Mouse (Mus musculus) forebrain, embryonic 14.5 days (tissue): ENCODE results near the gene Celf2. TPM values are rescaled to one million over a fixed set of nuclear protein-coding genes. Genes with fewer than 3 reads are reported as not detected.

Experiments used
- ATAC-seq: fragments of 200-750 bp; cut with Nextera tagmentation; 2 replicates; pipeline ENCODE4 v1.8.0; 2017; ENCODE audit warnings: mild to moderate bottlenecking, moderate library complexity
- DNase-seq: peaks from one replicate; pipeline ENCODE4 v3.0.0-alpha.2; 2015; ENCODE audit warnings: low spot score
- H3K27ac ChIP-seq: fragments of 300-500 bp; sonication (generic); 2 replicates; pipeline ENCODE4 v1.5.1; 2014; ENCODE audit warnings: low read depth, mild to moderate bottlenecking, control low read depth, low read length, moderate library complexity
- H3K27me3 ChIP-seq: fragments of 300-500 bp; sonication (generic); replicated peaks from 2 replicates; pipeline ENCODE4 v1.6.1; 2014; ENCODE audit warnings: low read length, control low read depth, mixed read lengths; ENCODE audit not compliant: control insufficient read depth, insufficient read depth
- H3K36me3 ChIP-seq: fragments of 300-500 bp; sonication (generic); 2 replicates; pipeline ENCODE4 v1.6.1; 2014; ENCODE audit warnings: low read length, control low read depth; ENCODE audit not compliant: control insufficient read depth, insufficient read depth
- H3K4me1 ChIP-seq: fragments of 300-500 bp; sonication (generic); 2 replicates; pipeline ENCODE4 v1.6.1; 2014; ENCODE audit warnings: antibody characterized with exemption, low read length, control low read depth; ENCODE audit not compliant: control insufficient read depth, insufficient read depth
- H3K4me2 ChIP-seq: fragments of 300-500 bp; sonication (generic); 2 replicates; pipeline ENCODE4 v1.6.1; 2014; ENCODE audit warnings: mild to moderate bottlenecking, control low read depth, low read length
- H3K4me3 ChIP-seq: fragments of 300-500 bp; sonication (generic); 2 replicates; pipeline ENCODE4 v1.5.1; 2014; ENCODE audit warnings: low read depth, low read length, control low read depth
- H3K9ac ChIP-seq: fragments of 300-500 bp; sonication (generic); 2 replicates; pipeline ENCODE4 v1.6.1; 2014; ENCODE audit warnings: mild to moderate bottlenecking, low read length, control low read depth, moderate library complexity
- H3K9me3 ChIP-seq: fragments of 300-500 bp; sonication (generic); replicated peaks from 2 replicates; pipeline ENCODE4 v1.6.1; 2016; ENCODE audit warnings: low read length, control low read depth, mixed read lengths; ENCODE audit not compliant: control insufficient read depth
- WGBS: fragments of 180-500 bp; shearing (Covaris S2); extraction: QIAGEN DNeasy Blood & Tissue Kit; methylation state at CpG from one replicate; pipeline ENCODE4 v1.1.7; 2014; 5-methylcytosine and 5-hydroxymethylcytosine counted together
- polyA plus RNA-seq: library from polyadenylated mRNA; unstranded; fragments of >200 nt; fragmentation: Nextera tagmentation; extraction: Ambion mirVana; gene quantifications from 2 replicates; pipeline ENCODE4 v1.2.1, GENCODE M21; 2014

Gene Celf2
- polyA plus RNA-seq, 1 experiment from 2014 or later, result 198 TPM

DNA sequence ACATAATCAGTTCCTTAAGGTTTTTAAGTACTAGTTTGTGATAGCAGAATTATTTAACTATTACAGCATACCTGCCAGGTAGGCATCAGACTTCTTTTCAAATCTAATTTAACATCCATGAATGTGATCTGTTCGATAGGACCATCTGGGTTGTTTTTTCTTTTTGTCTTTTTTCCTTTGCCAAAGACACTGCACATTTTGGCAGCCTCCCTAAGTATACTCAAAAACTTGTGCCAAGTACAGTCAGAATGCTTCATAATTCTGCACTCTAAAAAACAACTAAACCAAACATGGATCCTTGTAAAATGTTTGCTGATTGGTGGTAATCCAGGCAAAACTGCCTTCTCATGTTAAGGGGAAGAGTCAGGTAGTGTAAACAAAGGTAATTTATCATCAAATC lies 82.9 kb downstream of the Celf2 start:
- WGBS, result 65% methylated on average over 1 of the region's 1 CpGs

DNA sequence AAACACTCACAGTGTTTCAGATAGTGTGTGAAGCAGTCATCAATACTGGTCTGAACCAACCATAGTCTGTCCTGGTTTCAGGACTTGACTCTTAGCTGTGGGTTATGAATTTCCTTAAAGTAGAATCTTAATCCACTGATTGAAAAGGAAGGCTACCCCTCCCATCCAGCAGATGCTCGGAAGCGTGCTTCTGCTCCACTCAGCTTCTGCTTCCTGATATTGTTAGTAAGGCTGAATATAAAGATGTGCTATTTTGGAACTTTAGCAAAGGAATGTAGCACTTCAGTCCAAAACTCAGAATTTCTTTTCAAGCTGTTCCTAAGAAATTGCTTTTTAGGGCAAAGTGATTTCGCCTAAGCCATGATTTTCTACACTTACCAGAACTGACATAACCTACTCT lies 108.8 kb downstream of the Celf2 start:
- Histone ChIP-seq H3K4me2 (no peak overlapping the region), H3K4me3 (no peak overlapping the region)
- WGBS, result 78% methylated on average over 3 of the region's 3 CpGs

More for the DNA sequence above, 82.9 kb downstream of the Celf2 start:
- Histone ChIP-seq H3K4me1 (no peaks in the 10 kb centered on the region), H3K9me3 (no peaks in the 10 kb centered on the region), H3K36me3 (no peaks in the 10 kb centered on the region), H3K4me2 (no peak overlapping the region), H3K4me3 (no peak overlapping the region), H3K27ac (no peak overlapping the region), H3K27me3 (no peaks in the 10 kb centered on the region), H3K9ac (no peak overlapping the region)
- DNase-seq (peak; percentile 69), ATAC-seq (no peak)

GRCm38 (mm10) chr2:7395935-7396334 lies 113.4 kb downstream of the Celf2 start:
- ATAC-seq (peak; percentile 62; the same call in 1 of the 2 replicates), DNase-seq (no peak)
- Histone ChIP-seq H3K4me2 (peak overlapping the region; percentile 42), H3K9ac (peak overlapping the region; percentile 51; the same call in 1 of the 2 replicates), H3K27me3 (no peaks in the 10 kb centered on the region), H3K27ac (no peak overlapping the region), H3K9me3 (no peaks in the 10 kb centered on the region), H3K4me3 (peak overlapping the region; percentile 23), H3K4me1 (no peaks in the 10 kb centered on the region), H3K36me3 (no peaks in the 10 kb centered on the region)
- WGBS, result 6% methylated on average over 8 of the region's 8 CpGs

More for the DNA sequence above, 108.8 kb downstream of the Celf2 start:
- no peak overlapping the region for H3K27ac ChIP-seq
- no peaks in the 10 kb centered on the region for H3K4me1 ChIP-seq
- H3K36me3 ChIP-seq, result no peaks in the 10 kb centered on the region
- no peak for DNase-seq
- no peak overlapping the region for H3K9ac ChIP-seq
- no peak for ATAC-seq
- no peaks in the 10 kb centered on the region for H3K27me3 ChIP-seq
- H3K9me3 ChIP-seq, result no peaks in the 10 kb centered on the region

- 7% methylated on average over 7 of the region's 7 CpGs for WGBS
- ATAC-seq (peak; percentile 67), DNase-seq (peak; percentile 58)
- H3K27ac ChIP-seq, result no peak overlapping the region
- no peaks in the 10 kb centered on the region for H3K9me3 ChIP-seq
- peak overlapping the region; percentile 51; the same call in 1 of the 2 replicates for H3K9ac ChIP-seq
- no peaks in the 10 kb centered on the region for H3K4me1 ChIP-seq
- H3K27me3 ChIP-seq, result no peaks in the 10 kb centered on the region
- H3K36me3 ChIP-seq, result no peaks in the 10 kb centered on the region
- peak overlapping the region; percentile 42 for H3K4me2 ChIP-seq
- H3K4me3 ChIP-seq, result peak overlapping the region; percentile 23
These were observed 113.9 kb downstream of the Celf2 start for GRCm38 (mm10) chr2:7395473-7395872.

- 85% methylated on average over 2 of the region's 2 CpGs for WGBS
- no peaks in the 10 kb centered on the region for H3K4me1 ChIP-seq
- no peak for ATAC-seq
- H3K27ac ChIP-seq, result no peak overlapping the region
- no peaks in the 10 kb centered on the region for H3K36me3 ChIP-seq
- no peaks in the 10 kb centered on the region for H3K27me3 ChIP-seq
- H3K9ac ChIP-seq, result no peak overlapping the region
- H3K4me2 ChIP-seq, result no peak overlapping the region
- H3K9me3 ChIP-seq, result no peaks in the 10 kb centered on the region
- no peak for DNase-seq
- no peak overlapping the region for H3K4me3 ChIP-seq
These were observed 116.9 kb downstream of the Celf2 start for GRCm38 (mm10) chr2:7392500-7392899.

DNA sequence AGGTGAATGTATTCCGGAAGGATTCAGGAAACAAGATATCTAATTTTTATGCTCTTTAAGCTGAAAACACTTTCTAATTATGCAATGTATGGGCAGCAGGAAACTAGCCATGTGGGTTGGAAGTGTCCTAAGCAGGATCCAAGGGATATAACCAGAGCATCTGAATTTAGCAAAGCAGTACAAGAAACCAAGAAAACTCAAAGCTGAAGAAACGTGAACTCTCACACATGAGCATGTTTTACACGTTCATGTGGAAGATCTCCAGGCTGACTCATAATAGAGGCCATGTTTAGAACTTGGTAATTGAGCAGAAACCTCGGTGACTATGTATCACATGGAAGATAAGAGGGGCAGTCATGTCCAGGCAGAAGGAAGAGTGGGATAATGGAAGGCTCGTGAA lies 120.1 kb downstream of the Celf2 start:
- H3K4me3 ChIP-seq, result no peak overlapping the region
- no peak for ATAC-seq
- WGBS, result 88% methylated on average over 5 of the region's 5 CpGs
- H3K9me3 ChIP-seq, result no peaks in the 10 kb centered on the region
- no peak overlapping the region for H3K27ac ChIP-seq
- H3K4me2 ChIP-seq, result no peak overlapping the region
- no peak for DNase-seq
- H3K9ac ChIP-seq, result no peak overlapping the region
- no peaks in the 10 kb centered on the region for H3K4me1 ChIP-seq
- H3K36me3 ChIP-seq, result no peaks in the 10 kb centered on the region
- H3K27me3 ChIP-seq, result no peaks in the 10 kb centered on the region

- ATAC-seq, result no peak
- Histone ChIP-seq H3K36me3 (no peaks in the 10 kb centered on the region), H3K27me3 (no peaks in the 10 kb centered on the region), H3K27ac (no peak overlapping the region), H3K9ac (no peak overlapping the region), H3K9me3 (no peaks in the 10 kb centered on the region), H3K4me3 (no peak overlapping the region), H3K4me2 (no peak overlapping the region), H3K4me1 (no peaks in the 10 kb centered on the region)
- DNase-seq, result no peak
- WGBS, result 62% methylated on average over 1 of the region's 1 CpGs
These were observed 130.6 kb downstream of the Celf2 start for GRCm38 (mm10) chr2:7378736-7379135.

DNA sequence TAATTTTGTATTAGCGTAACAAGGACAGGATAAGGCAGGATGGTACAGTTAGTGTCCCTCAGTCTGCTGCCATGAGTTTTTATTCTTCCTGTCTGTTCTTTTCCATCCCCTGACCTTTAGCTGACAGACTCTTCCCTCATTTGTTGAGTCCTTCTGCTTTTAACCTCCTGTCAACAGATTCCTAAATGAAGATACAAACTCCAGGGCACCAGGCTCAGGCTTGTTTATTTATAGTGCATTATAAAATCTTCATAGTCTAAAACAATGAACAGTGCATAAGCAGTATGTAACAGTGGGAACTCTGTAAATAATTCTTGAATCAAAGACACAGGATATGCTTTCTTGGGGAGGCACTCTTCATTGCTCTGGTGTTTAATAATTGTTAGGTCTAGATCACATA lies 131.5 kb downstream of the Celf2 start:
- Histone ChIP-seq H3K4me3 (no peak overlapping the region), H3K9me3 (no peaks in the 10 kb centered on the region), H3K4me1 (no peaks in the 10 kb centered on the region), H3K27ac (no peak overlapping the region), H3K4me2 (no peak overlapping the region), H3K9ac (no peak overlapping the region), H3K36me3 (no peaks in the 10 kb centered on the region), H3K27me3 (no peaks in the 10 kb centered on the region)
- no peak for DNase-seq
- 100% methylated on average over 1 of the region's 1 CpGs for WGBS
- no peak for ATAC-seq

DNA sequence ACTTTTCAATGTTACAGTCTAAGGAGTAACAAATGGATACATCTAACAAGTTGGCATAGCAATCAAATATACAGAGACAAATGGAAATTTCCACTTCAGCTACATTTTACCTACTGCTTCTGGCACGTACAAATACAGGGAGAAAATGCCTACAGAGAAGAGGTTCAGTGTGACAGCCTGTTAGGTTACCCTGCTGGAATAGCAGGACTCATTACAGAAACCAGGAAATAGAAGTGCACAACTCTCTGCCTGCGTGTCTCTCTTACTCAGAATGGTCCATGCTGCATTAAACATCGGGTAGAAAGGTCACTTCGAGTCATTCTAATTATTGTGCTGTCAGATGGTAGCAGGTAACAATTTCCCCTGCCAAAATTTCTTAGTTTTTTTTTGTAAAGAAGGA lies 141.6 kb downstream of the Celf2 start:
- H3K27me3 ChIP-seq, result no peaks in the 10 kb centered on the region
- no peak overlapping the region for H3K4me2 ChIP-seq
- H3K4me3 ChIP-seq, result no peak overlapping the region
- no peak for DNase-seq
- WGBS, result 87% methylated on average over 4 of the region's 4 CpGs
- no peaks in the 10 kb centered on the region for H3K4me1 ChIP-seq
- H3K36me3 ChIP-seq, result no peaks in the 10 kb centered on the region
- no peaks in the 10 kb centered on the region for H3K9me3 ChIP-seq
- no peak overlapping the region for H3K27ac ChIP-seq
- ATAC-seq, result no peak
- no peak overlapping the region for H3K9ac ChIP-seq
